Mouse (Mus musculus): ENCODE measurements around the gene Cilp2. TPM values are rescaled to one million over a fixed set of nuclear protein-coding genes. Genes with fewer than 3 reads are reported as not detected.
A peak's percentile ranks its signal among the peaks of the same experiment; 100 is the strongest.

Gene Cilp2
- total and polyA plus RNA-seq, 3 experiments = 1.5 to 16.8 (median 1.9) TPM

- DNase-seq = peak; percentile 78 to 88
- Histone ChIP-seq H3K4me1 (ENCODE audit: control insufficient read depth, insufficient read depth, low read length) (peaks cover 1% of the 10 kb centered on the region; the same call in 1 of the 2 replicates), H3K36me3 (ENCODE audit: control insufficient read depth, insufficient read depth, low read length) (no peaks in the 10 kb centered on the region), H3K27ac (no peak within 1 kb of the TSS), H3K27me3 (ENCODE audit: control insufficient read depth, insufficient read depth, low read length) (no peaks in the 10 kb centered on the region), H3K4me3 (peak within 1 kb of the TSS; percentile 47), H3K79me2 (replicated peaks; ENCODE audit: control insufficient read depth, insufficient read depth, low read length) (no peaks in the 10 kb centered on the region), H3K9ac (ENCODE audit: low read depth, low read length) (peak within 1 kb of the TSS; percentile 41)
- 1% methylated on average over 38 of the region's 38 CpGs for WGBS
- intact Hi-C loops (cut with DNase I) = no loop called here
- TF ChIP-seq POLR2A (IDR thresholded peaks at IDR 0.05; ENCODE audit: insufficient read depth, low read depth, low read length) (no peak), CTCF (IDR thresholded peaks at IDR 0.05) (peak; percentile 33)
Measured at GRCm38 (mm10) chr8:69832298-69832853, 55.1 kb downstream of the Cilp2 start, which contains the start of gene Pbx4. TSS of gene Pbx4 (plus strand) at chr8:69832491.

Other genes with a start within 250 kb of the Cilp2 start
- 1 to 10 TPM; 1.1 to 1.3 TPM for gene Zfp964, start 233.2 kb downstream of the Cilp2 start, total RNA-seq (2021)
- gene Zfp964, start 233.2 kb downstream of the Cilp2 start, polyA plus RNA-seq (2012; rRNA removed) = 0.62 and 1.2 TPM in 2 replicates
- 10 to 100 TPM; 14.6 to 15.7 TPM for gene Zfp869, start 177.0 kb downstream of the Cilp2 start, total RNA-seq (2021)
- gene Zfp869, start 177.0 kb downstream of the Cilp2 start, polyA plus RNA-seq (2012; rRNA removed) = 3.0 and 6.1 TPM in 2 replicates
- 1 to 10 TPM; 2.5 to 2.7 TPM for gene Zfp963, start 137.7 kb downstream of the Cilp2 start, total RNA-seq (2021)
- gene Zfp963, start 137.7 kb downstream of the Cilp2 start, polyA plus RNA-seq (2012; rRNA removed) = 1.7 and 3.8 TPM in 2 replicates
- gene Gm20422, start 112.8 kb downstream of the Cilp2 start, total RNA-seq (2021) = 1 to 10 TPM in 1 of 2 experiments, under 1 TPM in 1; 0.47 to 2.1 TPM
- gene Gm20422, start 112.8 kb downstream of the Cilp2 start, polyA plus RNA-seq (2012; rRNA removed) = 0.64 TPM in 1 of 2 replicates, not detected in the other
- 10 to 100 TPM; 12.9 to 14.7 TPM for gene Atp13a1, start 96.5 kb downstream of the Cilp2 start, total RNA-seq (2021)
- gene Atp13a1, start 96.5 kb downstream of the Cilp2 start, polyA plus RNA-seq (2012; rRNA removed) = 25.7 and 26.5 TPM in 2 replicates
- gene Zfp866, start 96.5 kb downstream of the Cilp2 start, total RNA-seq (2021) = 10 to 100 TPM; 15.6 to 16.1 TPM
- gene Zfp866, start 96.5 kb downstream of the Cilp2 start, polyA plus RNA-seq (2012; rRNA removed) = 8.5 and 16.0 TPM in 2 replicates
- 1 to 10 TPM; 4.6 to 4.8 TPM for gene Gmip, start 79.0 kb downstream of the Cilp2 start, total RNA-seq (2021)
- 6.6 and 10.9 TPM in 2 replicates for gene Gmip, start 79.0 kb downstream of the Cilp2 start, polyA plus RNA-seq (2012; rRNA removed)
- gene Lpar2, start 65.3 kb downstream of the Cilp2 start, total RNA-seq (2021) = under 1 TPM; 0.18 to 0.25 TPM
- 0.32 and 0.53 TPM in 2 replicates for gene Lpar2, start 65.3 kb downstream of the Cilp2 start, polyA plus RNA-seq (2012; rRNA removed)
- gene Pbx4, start 55.2 kb downstream of the Cilp2 start, total RNA-seq (2021) = under 1 TPM; 0.23 to 0.37 TPM
- 0.61 and 0.68 TPM in 2 replicates for gene Pbx4, start 55.2 kb downstream of the Cilp2 start, polyA plus RNA-seq (2012; rRNA removed)
- under 1 TPM; 0.16 to 0.23 TPM for gene Tssk6, start 14.5 kb upstream of the Cilp2 start, total RNA-seq (2021)
- 0.23 and 0.49 TPM in 2 replicates for gene Tssk6, start 14.5 kb upstream of the Cilp2 start, polyA plus RNA-seq (2012; rRNA removed)
- gene Ndufa13, start 14.9 kb upstream of the Cilp2 start, total RNA-seq (2021) = 100 to 1,000 TPM; 417 to 492 TPM
- 443 and 488 TPM in 2 replicates for gene Ndufa13, start 14.9 kb upstream of the Cilp2 start, polyA plus RNA-seq (2012; rRNA removed)
- 10 to 100 TPM; 13.3 to 16.8 TPM for gene Yjefn3, start 15.0 kb upstream of the Cilp2 start, total RNA-seq (2021)
- 11.5 and 14.2 TPM in 2 replicates for gene Yjefn3, start 15.0 kb upstream of the Cilp2 start, polyA plus RNA-seq (2012; rRNA removed)
- 10 to 100 TPM; 36.4 TPM for gene Gatad2a, start 108.7 kb upstream of the Cilp2 start, total RNA-seq (2021)
- 23.7 and 24.7 TPM in 2 replicates for gene Gatad2a, start 108.7 kb upstream of the Cilp2 start, polyA plus RNA-seq (2012; rRNA removed)
- 10 to 100 TPM; 30.1 to 32.6 TPM for gene Mau2, start 155.0 kb upstream of the Cilp2 start, total RNA-seq (2021)
- 33.2 and 46.9 TPM in 2 replicates for gene Mau2, start 155.0 kb upstream of the Cilp2 start, polyA plus RNA-seq (2012; rRNA removed)
- gene Sugp1, start 155.1 kb upstream of the Cilp2 start, total RNA-seq (2021) = 10 to 100 TPM; 15.8 to 19.6 TPM
- gene Sugp1, start 155.1 kb upstream of the Cilp2 start, polyA plus RNA-seq (2012; rRNA removed) = 6.7 and 10.6 TPM in 2 replicates
- gene Tm6sf2, start 185.2 kb upstream of the Cilp2 start, total RNA-seq (2021) = under 1 TPM; 0.64 to 0.94 TPM
- gene Tm6sf2, start 185.2 kb upstream of the Cilp2 start, polyA plus RNA-seq (2012; rRNA removed) = 2.7 and 3.1 TPM in 2 replicates
- under 1 TPM in 1 of 2 experiments, not detected in 1; 0.10 TPM for gene Hapln4, start 195.8 kb upstream of the Cilp2 start, total RNA-seq (2021)
- gene Hapln4, start 195.8 kb upstream of the Cilp2 start, polyA plus RNA-seq (2012; rRNA removed) = 0.15 and 0.16 TPM in 2 replicates
- gene Ncan, start 233.2 kb upstream of the Cilp2 start, total RNA-seq (2021) = under 1 TPM in 1 of 2 experiments, not detected in 1; 0.02 TPM
- gene Ncan, start 233.2 kb upstream of the Cilp2 start, polyA plus RNA-seq (2012; rRNA removed) = 0.08 and 0.18 TPM in 2 replicates
- gene Nr2c2ap, start 243.6 kb upstream of the Cilp2 start, total RNA-seq (2021) = 1 to 10 TPM; 5.5 to 7.6 TPM
- 7.0 and 10.7 TPM in 2 replicates for gene Nr2c2ap, start 243.6 kb upstream of the Cilp2 start, polyA plus RNA-seq (2012; rRNA removed)